Mouse (Mus musculus) liver, embryonic 16.5 days (tissue): ENCODE measurements around the gene Zfp385a. TPM values are rescaled to one million over a fixed set of nuclear protein-coding genes. Genes with fewer than 3 reads are reported as not detected.

Experiments
- ATAC-seq: fragments of 200-750 bp; cut with Nextera tagmentation; 2 replicates; pipeline ENCODE4 v1.8.0; 2017; ENCODE audit warnings: low read depth, mild to moderate bottlenecking, moderate number of reproducible peaks, moderate library complexity
- H3K27ac ChIP-seq: fragments of 300-500 bp; sonication (generic); 2 replicates; pipeline ENCODE4 v1.5.1; 2014; ENCODE audit warnings: mild to moderate bottlenecking, low read length
- H3K27me3 ChIP-seq: fragments of 300-500 bp; sonication (generic); 2 replicates; pipeline ENCODE4 v1.6.1; 2014; ENCODE audit warnings: low read depth, low read length, mixed read lengths; ENCODE audit not compliant: control insufficient read depth, insufficient read depth
- H3K36me3 ChIP-seq: fragments of 300-500 bp; sonication (generic); 2 replicates; pipeline ENCODE4 v1.6.1; 2014; ENCODE audit warnings: mild to moderate bottlenecking; ENCODE audit not compliant: control insufficient read depth, insufficient read depth
- H3K4me1 ChIP-seq: fragments of 300-500 bp; sonication (generic); 2 replicates; pipeline ENCODE4 v1.6.1; 2014; ENCODE audit warnings: low read depth, low read length, mixed read lengths; ENCODE audit not compliant: control insufficient read depth
- H3K4me2 ChIP-seq: fragments of 300-500 bp; sonication (generic); 2 replicates; pipeline ENCODE4 v1.6.1; 2014; ENCODE audit warnings: low read depth, low read length, mixed read lengths
- H3K4me3 ChIP-seq: fragments of 300-500 bp; sonication (generic); 2 replicates; pipeline ENCODE4 v1.5.1; 2014; ENCODE audit warnings: low read depth, mild to moderate bottlenecking, low read length
- H3K9ac ChIP-seq: fragments of 300-500 bp; sonication (generic); 2 replicates; pipeline ENCODE4 v1.6.1; 2014; ENCODE audit warnings: low read depth, low read length
- H3K9me3 ChIP-seq: fragments of 300-500 bp; sonication (generic); replicated peaks from 2 replicates; pipeline ENCODE4 v1.6.1; 2016; ENCODE audit warnings: low read length; ENCODE audit not compliant: control insufficient read depth
- WGBS: fragments of 180-500 bp; shearing (Covaris S2); extraction: QIAGEN DNeasy Blood & Tissue Kit; methylation state at CpG from one replicate; pipeline ENCODE4 v1.1.7; 2014; ENCODE audit not compliant: insufficient replicate concordance; 5-methylcytosine and 5-hydroxymethylcytosine counted together
- polyA plus RNA-seq: library from polyadenylated mRNA; unstranded; fragments of >200 nt; fragmentation: Nextera tagmentation; extraction: Ambion mirVana; gene quantifications from 2 replicates; pipeline ENCODE4 v1.2.1, GENCODE M21; 2015

Gene Zfp385a
- 5.5 and 7.0 TPM in 2 replicates for polyA plus RNA-seq

DNA sequence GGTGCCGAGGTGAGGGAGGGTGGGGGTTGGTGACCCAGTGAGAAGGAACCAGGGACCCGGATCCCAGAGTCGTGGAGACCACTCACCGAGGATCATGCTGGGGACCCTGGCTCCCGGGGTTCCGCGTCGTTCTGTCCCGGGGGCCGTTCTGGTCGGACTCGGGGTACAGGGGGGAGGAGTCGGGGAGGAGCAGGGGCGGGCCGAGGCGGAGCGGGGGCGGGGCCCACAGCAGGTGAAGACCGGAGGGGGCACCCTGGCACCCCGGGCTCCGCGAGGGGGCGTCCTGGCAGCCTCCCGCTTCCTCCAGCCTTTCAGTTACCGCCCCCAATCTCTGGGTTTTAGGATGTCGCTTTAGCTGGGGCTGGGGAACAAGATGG, at the start of gene Zfp385a:
Gene Zfp385a (minus strand): TSS at position 133 of the 377 bp plus-strand sequence.
- Histone ChIP-seq H3K27ac (no peak within 1 kb of the TSS), H3K4me1 (peaks cover 21% of the 10 kb centered on the region)
- under 1% methylated on average over 26 of the region's 26 CpGs for WGBS

DNA sequence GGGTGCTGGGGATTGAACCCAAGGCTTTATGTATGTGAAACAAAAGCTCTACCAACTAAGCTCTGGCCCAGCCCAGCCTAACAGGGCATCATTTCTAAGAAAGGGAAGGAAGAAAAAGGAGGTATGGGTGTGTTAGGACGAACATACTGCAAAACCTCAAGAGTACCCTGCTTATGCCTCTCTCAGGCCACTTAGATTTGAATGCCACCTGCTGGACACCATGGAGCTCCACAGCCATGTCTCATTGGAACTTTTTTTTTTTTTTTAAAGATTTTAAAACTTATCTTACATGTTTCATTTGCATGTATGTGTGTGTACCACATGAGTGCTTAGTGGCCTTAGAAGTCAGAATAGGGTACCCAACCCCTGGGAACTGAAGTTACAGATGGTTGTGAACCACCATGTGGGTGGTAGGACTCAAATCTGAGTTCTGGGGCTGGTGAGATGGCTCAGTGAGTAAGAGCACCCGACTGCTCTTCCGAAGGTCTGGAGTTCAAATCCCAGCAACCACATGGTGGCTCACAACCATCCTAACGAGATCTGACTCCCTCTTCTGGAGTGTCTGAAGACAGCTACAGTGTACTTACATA, 48.8 kb upstream of the Zfp385a start:
- WGBS = 55% methylated on average over 3 of the region's 4 CpGs
- Histone ChIP-seq H3K27ac (no peak overlapping the region), H3K4me3 (no peak overlapping the region), H3K9me3 (no peaks in the 10 kb centered on the region), H3K36me3 (no peaks in the 10 kb centered on the region), H3K4me1 (no peaks in the 10 kb centered on the region), H3K27me3 (no peaks in the 10 kb centered on the region), H3K9ac (no peak overlapping the region), H3K4me2 (no peak overlapping the region)
- ATAC-seq = no peak

More for the DNA sequence above, at the start of gene Zfp385a:
- Histone ChIP-seq H3K4me3 (peak within 1 kb of the TSS; percentile 66), H3K27me3 (peaks cover 22% of the 10 kb centered on the region), H3K9me3 (no peaks in the 10 kb centered on the region), H3K4me2 (peak within 1 kb of the TSS; percentile 82), H3K36me3 (no peaks in the 10 kb centered on the region), H3K9ac (peak within 1 kb of the TSS; percentile 44)
- peak; percentile 68 for ATAC-seq

- H3K27me3 ChIP-seq = no peaks in the 10 kb centered on the region
- 41% methylated on average over 7 of the region's 7 CpGs for WGBS
- no peaks in the 10 kb centered on the region for H3K9me3 ChIP-seq
- H3K36me3 ChIP-seq = no peaks in the 10 kb centered on the region
- H3K4me3 ChIP-seq = no peak overlapping the region
- H3K4me1 ChIP-seq = no peaks in the 10 kb centered on the region
- H3K27ac ChIP-seq = no peak overlapping the region
- H3K9ac ChIP-seq = no peak overlapping the region
- no peak overlapping the region for H3K4me2 ChIP-seq
- no peak; the same call in 1 of the 2 replicates for ATAC-seq
Measured at GRCm38 (mm10) chr15:103383771-103384488, 44.0 kb upstream of the Zfp385a start.

GRCm38 (mm10) chr15:103382795-103383406, 43.0 kb upstream of the Zfp385a start:
- H3K36me3 ChIP-seq = no peaks in the 10 kb centered on the region
- H3K4me1 ChIP-seq = no peaks in the 10 kb centered on the region
- no peak overlapping the region for H3K4me3 ChIP-seq
- 17% methylated on average over 5 of the region's 5 CpGs for WGBS
- H3K4me2 ChIP-seq = no peak overlapping the region
- H3K9me3 ChIP-seq = no peaks in the 10 kb centered on the region
- no peaks in the 10 kb centered on the region for H3K27me3 ChIP-seq
- no peak overlapping the region for H3K9ac ChIP-seq
- ATAC-seq = 0 out of 2 replicates have a peak, but pooled peaks have one; percentile 24
- H3K27ac ChIP-seq = no peak overlapping the region

DNA sequence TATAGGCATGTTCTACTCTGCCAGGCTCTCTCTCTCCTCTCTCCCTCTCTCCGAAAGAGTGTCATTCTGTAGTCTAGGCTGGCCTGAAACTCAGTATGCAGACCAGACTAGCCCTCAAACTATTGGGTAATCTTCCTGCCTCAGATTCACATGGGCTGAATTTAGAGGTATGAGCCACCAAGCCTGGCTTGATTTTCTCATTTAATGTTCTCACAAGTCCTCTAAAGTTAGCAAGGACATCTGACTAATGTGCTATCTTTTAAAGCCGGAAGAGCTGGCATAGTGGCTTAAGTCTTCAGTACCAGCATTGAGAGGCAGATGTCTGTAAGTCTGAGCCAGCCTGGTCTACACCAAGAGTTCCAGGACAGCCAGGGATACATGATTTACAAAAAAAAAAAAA, 42.2 kb upstream of the Zfp385a start:
- no peak overlapping the region for H3K9ac ChIP-seq
- no peaks in the 10 kb centered on the region for H3K9me3 ChIP-seq
- no peaks in the 10 kb centered on the region for H3K4me1 ChIP-seq
- H3K27me3 ChIP-seq = no peaks in the 10 kb centered on the region
- no peak for ATAC-seq
- H3K27ac ChIP-seq = no peak overlapping the region
- no peak overlapping the region for H3K4me2 ChIP-seq
- no peak overlapping the region for H3K4me3 ChIP-seq
- H3K36me3 ChIP-seq = no peaks in the 10 kb centered on the region
- WGBS = 53% methylated on average over 2 of the region's 2 CpGs

DNA sequence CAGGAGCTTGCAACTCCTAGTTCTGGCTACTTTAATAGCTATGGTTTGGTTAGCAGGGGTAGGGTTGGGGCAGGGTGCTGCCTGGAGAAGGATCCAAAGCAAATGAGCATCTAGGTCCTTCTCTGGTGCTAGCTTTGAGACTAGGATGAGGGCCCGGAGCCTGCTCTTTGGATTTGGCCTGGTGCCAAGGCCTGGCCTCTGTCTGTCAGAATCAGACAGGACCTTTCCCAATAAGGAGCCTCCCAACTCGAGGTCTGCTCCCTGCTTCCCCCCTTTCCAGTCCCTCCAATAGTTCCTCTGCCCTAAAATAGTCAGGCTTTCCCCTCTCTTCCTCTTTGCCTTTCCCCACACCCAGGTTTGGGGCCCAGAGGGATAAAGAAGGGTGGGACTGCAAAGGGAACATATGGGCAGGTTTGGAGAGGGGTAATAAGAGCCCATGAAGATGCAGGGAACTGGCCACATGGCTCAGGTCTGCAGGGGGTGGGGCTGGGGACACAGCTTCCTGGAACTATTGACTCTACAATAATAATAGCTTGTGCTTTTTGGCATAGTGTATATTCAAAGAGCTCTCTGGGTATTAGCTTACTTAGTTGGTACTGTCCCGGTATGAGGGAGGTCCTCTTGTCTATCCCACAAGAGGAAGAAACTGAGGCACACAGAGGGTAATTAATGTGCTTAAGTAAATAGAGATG, 38.9 kb upstream of the Zfp385a start:
- Histone ChIP-seq H3K9ac (no peak overlapping the region), H3K36me3 (no peaks in the 10 kb centered on the region), H3K4me3 (no peak overlapping the region), H3K4me2 (no peak overlapping the region), H3K9me3 (no peaks in the 10 kb centered on the region), H3K4me1 (no peaks in the 10 kb centered on the region), H3K27me3 (no peaks in the 10 kb centered on the region), H3K27ac (no peak overlapping the region)
- 35% methylated on average over 3 of the region's 3 CpGs for WGBS
- no peak for ATAC-seq

DNA sequence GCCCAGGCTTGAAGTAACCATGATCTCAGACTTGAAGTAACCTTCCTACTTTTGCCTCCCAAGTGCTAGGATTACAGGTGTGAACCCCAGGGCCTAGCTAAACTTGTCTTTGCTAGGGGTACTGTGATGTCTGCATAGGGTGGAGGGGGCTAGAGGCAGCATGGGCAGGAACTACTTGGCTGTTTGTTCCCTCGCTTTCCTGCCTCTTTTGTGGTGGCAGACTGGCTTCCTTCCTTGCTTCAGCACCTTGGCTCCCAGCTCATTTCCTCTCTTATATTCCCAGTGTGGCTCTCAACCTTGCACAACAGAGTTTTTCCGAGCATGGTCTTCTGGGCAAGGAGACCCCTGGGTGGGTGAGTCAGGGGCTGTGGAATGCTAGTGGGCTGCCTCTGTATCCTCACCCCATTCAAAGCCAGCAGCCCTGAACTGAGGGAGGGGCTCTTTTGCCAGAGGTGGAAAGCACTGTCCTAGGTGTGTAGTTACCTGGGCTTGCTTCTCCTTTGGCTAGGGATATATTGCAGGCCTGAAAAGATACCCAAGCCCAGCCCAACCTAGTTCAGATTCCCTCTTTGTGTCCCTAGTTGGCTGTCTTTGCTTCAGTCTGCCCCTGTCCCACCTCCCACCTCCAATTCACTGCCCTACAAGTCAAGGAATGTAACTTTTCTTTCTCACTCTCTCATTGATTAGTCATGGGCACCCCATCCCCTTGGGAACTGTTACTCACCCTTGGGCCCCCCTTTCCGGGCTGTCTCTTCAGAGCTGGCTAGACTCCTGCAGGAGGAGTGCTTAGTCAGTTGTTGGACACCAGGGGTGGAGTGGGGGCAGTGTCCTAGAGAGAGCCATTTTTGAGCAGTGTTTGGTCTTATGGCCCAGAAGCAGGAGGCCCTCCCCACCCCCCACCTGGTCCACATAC, 38.1 kb upstream of the Zfp385a start:
- H3K27me3 ChIP-seq = no peaks in the 10 kb centered on the region
- H3K27ac ChIP-seq = no peak overlapping the region
- ATAC-seq = no peak
- no peaks in the 10 kb centered on the region for H3K36me3 ChIP-seq
- H3K9ac ChIP-seq = no peak overlapping the region
- no peak overlapping the region for H3K4me2 ChIP-seq
- H3K4me1 ChIP-seq = no peaks in the 10 kb centered on the region
- WGBS = 41% methylated on average over 3 of the region's 3 CpGs
- H3K9me3 ChIP-seq = no peaks in the 10 kb centered on the region
- no peak overlapping the region for H3K4me3 ChIP-seq

DNA sequence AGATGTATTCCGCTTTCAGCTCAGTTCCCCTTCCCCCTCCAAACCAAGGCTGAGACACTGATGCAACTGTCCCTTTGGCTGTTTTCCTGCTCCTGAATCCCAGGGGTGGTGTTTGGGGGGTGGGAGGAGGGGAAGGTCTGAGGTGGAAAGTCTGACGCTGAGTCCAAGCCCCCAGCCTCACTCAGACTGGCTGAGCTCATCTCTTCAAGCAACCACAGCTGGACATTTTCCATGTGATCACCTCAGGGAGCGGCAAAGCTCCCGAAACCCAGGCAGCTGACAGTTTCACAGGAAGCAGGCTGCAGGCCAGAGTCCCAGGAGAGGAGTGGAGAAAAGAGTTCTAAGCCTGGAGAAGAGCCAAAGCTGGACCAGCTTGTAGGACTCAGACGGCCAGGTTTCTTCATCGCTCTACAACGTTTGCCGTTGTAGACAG, 37.0 kb upstream of the Zfp385a start:
- Histone ChIP-seq H3K4me1 (no peaks in the 10 kb centered on the region), H3K27me3 (no peaks in the 10 kb centered on the region), H3K36me3 (no peaks in the 10 kb centered on the region), H3K9me3 (no peaks in the 10 kb centered on the region), H3K9ac (no peak overlapping the region), H3K4me2 (no peak overlapping the region), H3K4me3 (no peak overlapping the region), H3K27ac (no peak overlapping the region)
- WGBS = 69% methylated on average over 8 of the region's 8 CpGs
- no peak for ATAC-seq
